9 mouse cellular contexts compared by ENCODE assay signal in the genomic region with DNA sequence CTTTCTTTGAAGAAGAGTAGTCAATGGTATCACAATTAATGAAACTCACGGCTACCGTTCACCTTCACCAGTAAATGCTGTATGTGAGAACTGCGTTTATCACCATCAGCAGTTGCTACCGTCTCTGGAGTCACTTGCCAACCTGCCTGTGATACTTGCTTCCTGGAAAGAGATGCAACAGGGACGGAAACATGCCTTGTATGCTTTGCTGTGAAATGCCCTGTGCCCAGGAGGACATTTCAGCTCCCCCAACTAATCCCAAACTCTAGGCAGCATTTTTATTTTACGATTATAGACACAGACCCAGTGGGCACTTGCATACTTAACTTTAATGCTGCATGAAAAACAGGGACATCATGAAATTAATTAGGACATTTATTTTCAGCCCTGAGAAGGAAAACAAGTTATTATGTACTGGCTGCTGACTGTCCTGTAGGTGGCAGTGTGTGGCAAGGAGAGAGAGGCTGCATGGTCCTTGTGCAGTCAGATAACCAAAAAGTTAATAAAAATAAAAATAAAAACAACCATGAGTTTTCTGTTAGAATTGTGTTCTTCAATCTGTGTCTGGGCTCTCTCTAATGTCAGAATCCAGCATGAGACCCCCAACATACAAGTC.
DNase-seq lines count a peak whose midpoint lies in the region; ATAC-seq lines count a peak whose summit lies in the region.
"Had no signal": no experiment of that assay in that cellular context is flagged by ENCODE, and none has a peak within 500 bp of the region (broad histone marks: within the 10 kb centered on the region; RNA-seq: fewer than 3 reads in every experiment).

No protein-coding gene starts in this region.

- peak; percentile 8 for DNase-seq in urinary bladder, postnatal 25 days (ENCODE audit: low spot score)
- no peak for DNase-seq in urinary bladder, adult 2 months (ENCODE audit: low spot score)
- DNase-seq in cerebellum, adult 18-20 months, result peak; percentile 49 to 55
- peak; percentile 34 to 40 for DNase-seq in kidney, postnatal 25 days
- DNase-seq in lung, postnatal 10 days, result peak; percentile 13
- peak; percentile 75 to 85 for DNase-seq in right cerebral cortex, postnatal 10 days (ENCODE audit: low spot score in 2 of 2)
- no peak for DNase-seq in thymus, postnatal 14 days

- no peak overlapping the region for H3K4me2 ChIP-seq in forebrain, embryonic 16.5 days (ENCODE audit: low read length)

- WGBS in forebrain, embryonic 16.5 days, result 48% methylated on average over 6 of the region's 6 CpGs

- H3K4me3 ChIP-seq in forebrain, embryonic 16.5 days (replicated peaks; ENCODE audit: low read length), result no peak overlapping the region
- H3K4me3 ChIP-seq: megakaryocyte, embryonic 14.5 days had no signal

- no peaks in the 10 kb centered on the region for H3K36me3 ChIP-seq in forebrain, embryonic 16.5 days (ENCODE audit: control insufficient read depth, insufficient read depth)

- peaks cover 15% of the 10 kb centered on the region for H3K4me1 ChIP-seq in forebrain, embryonic 16.5 days (replicated peaks; ENCODE audit: control insufficient read depth, insufficient read depth, low read length)
- H3K4me1 ChIP-seq: megakaryocyte, embryonic 14.5 days had no signal

- ATAC-seq in forebrain, embryonic 16.5 days, result peak; percentile 83

- H3K9me3 ChIP-seq in forebrain, embryonic 16.5 days (ENCODE audit: control insufficient read depth, low read length), result no peaks in the 10 kb centered on the region
- H3K9me3 ChIP-seq: megakaryocyte, embryonic 14.5 days had no signal

- no peaks in the 10 kb centered on the region for H3K27me3 ChIP-seq in forebrain, embryonic 16.5 days (replicated peaks; ENCODE audit: control insufficient read depth, insufficient read depth, low read length)
- H3K27me3 ChIP-seq: megakaryocyte, embryonic 14.5 days had no signal

- no peak overlapping the region for H3K9ac ChIP-seq in forebrain, embryonic 16.5 days (replicated peaks; ENCODE audit: low read depth, low read length)

- peak overlapping the region; percentile 76 for H3K27ac ChIP-seq in forebrain, embryonic 16.5 days (ENCODE audit: low read length)

Comparison
In these comparisons a context has a peak if more than half of its experiments do, and no peak if none do; other contexts are left out.
1. DNase-seq: peak in urinary bladder, postnatal 25 days (single experiment), cerebellum, adult 18-20 months (2 of 2), kidney, postnatal 25 days (2 of 2), lung, postnatal 10 days (single experiment) and right cerebral cortex, postnatal 10 days (2 of 2); none in urinary bladder, adult 2 months (single experiment) and thymus, postnatal 14 days (single experiment).